Mouse (Mus musculus) c-Kit-negative CD71-positive TER-119-positive erythroid progenitor cells, embryonic 14.5 days (primary cell): Measurements from ENCODE around the gene Sos1.
A peak's percentile ranks its signal among the peaks of the same experiment; 100 is the strongest.

Experiments used
- DNase-seq: peaks from one replicate; pipeline ENCODE4 v3.0.0-alpha.2; 2013; ENCODE audit warnings: low read depth, low spot score

The Sos1 gene

GRCm38 (mm10) chr17:80493891-80494290 is 13.6 kb upstream of the Sos1 start:
- no peak for DNase-seq

DNA sequence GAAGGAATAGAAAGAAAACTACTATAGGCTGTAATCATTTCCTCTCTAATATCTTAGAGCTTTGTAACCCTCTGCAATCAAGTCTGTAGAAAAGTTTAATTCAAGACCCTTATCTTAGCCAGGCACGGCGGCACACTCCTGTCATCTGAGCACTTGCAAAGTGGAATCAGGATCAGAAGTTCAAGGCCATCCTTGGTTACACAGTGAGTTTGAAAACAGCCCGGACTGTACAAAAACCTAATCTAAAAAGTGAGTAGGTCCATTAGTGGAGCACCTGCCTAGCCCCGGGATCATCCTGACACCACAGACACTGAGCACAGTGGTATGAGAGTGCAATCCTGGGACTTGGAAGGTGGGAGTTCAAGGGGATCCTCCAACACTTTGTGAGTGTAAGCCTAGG is 12.6 kb upstream of the Sos1 start:
- no peak for DNase-seq

GRCm38 (mm10) chr17:80492274-80492673 is 12.0 kb upstream of the Sos1 start:
- DNase-seq: no peak

GRCm38 (mm10) chr17:80490166-80490565 is 9.9 kb upstream of the Sos1 start:
- no peak for DNase-seq

DNA sequence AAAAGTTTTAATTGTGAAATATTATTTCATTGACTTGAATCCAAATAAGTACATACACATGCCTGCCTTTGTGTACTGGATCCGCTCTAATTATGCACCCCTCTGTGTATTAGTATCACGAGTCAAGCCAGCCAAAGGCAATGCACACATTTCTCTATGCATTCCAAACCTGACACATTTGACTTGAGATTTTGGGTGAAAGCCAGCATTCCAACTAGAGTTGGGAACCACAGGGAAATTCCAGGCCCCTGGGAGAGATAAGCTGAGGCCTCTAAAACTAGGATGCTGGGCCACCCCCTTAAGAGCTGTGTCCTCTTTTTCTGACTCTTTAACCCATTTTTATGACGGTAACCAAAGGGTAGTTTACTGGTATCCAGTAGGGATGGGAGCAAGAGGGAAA is 8.7 kb upstream of the Sos1 start:
- DNase-seq: no peak

DNA sequence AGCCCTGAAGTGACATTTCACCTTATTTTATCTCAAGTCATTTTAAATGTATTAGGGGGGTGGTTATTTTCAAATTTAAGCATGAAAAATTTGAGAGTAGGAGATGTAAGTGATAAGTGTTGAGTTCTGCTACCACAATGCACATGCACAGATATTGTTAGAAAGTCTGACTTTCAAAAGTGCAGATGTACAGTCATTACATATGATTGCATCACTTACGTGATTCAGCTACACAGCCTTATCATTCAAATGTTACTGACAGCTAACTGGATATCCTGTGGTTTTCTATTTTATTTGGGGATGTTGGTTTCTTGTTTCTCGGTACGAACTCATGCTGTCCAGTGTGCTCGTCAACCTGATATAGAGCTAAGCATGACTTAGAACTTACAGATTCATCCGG is 4.9 kb upstream of the Sos1 start:
- DNase-seq: no peak

GRCm38 (mm10) chr17:80480855-80481224 is 587 bp upstream of the Sos1 start:
- no peak for DNase-seq

DNA sequence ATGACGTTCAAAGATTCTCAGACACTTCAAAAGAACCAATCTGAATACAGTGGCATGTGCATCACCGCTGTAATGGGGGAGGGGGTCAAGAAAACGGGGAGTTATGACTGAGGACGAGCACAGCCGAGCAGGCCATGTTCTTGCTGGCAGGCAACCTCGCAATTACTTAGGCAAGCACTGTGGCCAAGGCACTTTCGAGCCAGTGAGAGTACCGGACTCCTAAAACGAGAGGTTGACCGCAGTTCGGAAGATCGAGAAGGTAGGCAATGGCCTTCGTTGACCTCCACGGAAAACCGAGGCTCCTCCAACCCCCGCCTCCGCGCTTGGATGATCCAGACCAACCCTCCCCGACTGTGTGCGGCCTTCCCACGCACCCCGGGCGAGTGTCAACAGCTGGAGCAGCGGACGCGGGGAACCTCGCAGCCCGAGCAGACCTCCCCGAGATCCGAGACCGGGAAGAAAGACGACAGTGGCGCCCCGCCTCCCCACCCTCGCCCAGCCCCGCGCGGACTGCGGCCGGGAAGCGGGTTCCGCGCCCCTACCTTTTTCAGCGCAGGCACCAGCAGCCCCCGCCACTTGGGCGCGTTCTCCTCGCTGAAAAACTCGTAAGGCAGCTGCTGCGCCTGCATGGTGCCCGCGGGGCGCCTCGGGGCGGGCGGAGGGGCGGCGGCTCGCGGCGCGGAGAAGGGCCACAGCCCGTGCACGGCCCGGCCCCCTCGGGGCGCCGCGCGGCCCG is 790 bp downstream of the Sos1 start:
- DNase-seq: no peak

DNA sequence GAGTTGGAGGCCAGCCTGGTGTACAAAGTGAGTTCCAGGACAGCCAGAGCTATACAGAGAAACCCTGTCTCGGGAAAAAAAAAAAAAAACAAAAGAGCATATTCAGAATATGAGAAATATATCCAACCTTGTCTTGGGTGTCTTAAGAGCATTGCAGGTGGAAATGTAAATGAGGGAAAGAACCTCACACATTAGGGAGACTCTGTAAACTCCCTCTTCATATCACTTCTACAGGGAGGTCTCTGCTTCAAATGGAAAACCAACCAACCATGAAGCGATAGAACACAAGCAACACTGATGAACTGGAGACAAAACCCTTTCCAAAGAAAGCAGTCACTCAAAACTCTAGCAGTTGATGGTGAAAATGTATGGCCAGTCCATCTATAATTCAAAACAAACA is 2.6 kb downstream of the Sos1 start:
- DNase-seq: no peak

- DNase-seq: no peak
Measured at GRCm38 (mm10) chr17:80476496-80476895, 3.8 kb downstream of the Sos1 start.

GRCm38 (mm10) chr17:80471056-80471802 is 9.0 kb downstream of the Sos1 start:
- DNase-seq: no peak

GRCm38 (mm10) chr17:80468417-80468894 is 11.8 kb downstream of the Sos1 start:
- DNase-seq: peak; percentile 49

DNA sequence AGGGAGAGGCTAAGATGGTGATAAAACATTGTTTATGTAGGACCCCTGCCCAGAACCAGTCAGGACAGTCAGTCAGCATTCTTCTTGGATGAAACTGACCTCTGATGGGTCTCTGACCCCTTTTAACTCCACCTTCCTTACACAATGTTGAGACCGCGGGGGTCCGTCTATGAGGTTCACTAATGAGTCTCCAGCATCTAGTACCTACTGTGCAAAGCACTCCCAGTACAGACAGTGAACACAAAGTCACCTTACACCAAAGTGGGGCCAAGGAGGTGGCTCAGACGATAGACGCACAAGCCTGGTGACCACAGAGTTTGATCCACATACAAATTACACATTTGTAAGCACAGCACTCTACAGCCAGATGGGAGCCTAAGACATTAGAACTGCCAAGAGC is 20.0 kb downstream of the Sos1 start:
- no peak for DNase-seq

- DNase-seq: no peak
Measured at GRCm38 (mm10) chr17:80455648-80456047, 24.6 kb downstream of the Sos1 start.

DNA sequence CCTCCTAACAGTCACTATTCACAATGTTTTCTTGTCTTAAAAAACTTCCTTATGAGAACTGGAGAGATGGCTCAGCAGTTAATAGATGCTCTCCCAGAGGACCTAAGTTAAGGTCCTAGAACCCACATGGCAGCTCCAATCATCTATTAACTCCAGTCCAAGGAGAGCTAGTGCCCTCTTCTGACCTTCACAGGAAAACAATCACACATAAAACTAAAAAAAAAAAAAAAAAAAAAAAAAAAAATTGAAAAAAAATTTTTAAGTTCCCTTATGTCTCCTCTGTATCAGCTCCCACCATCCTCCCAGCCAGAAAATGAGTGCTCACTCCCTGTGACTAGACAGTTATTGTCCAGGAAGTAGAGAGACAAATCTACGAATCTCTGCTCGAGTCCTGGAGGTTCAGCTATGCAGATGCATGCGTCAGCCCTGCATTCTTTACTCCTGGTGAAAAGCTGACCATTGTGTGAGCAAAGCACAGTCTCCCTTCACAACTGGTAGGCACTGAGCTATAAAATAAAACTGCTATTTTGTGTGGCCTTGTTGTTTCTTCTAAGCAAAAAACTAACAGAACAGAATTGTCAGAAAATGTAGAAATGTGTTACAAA is 29.7 kb downstream of the Sos1 start:
- no peak for DNase-seq

DNA sequence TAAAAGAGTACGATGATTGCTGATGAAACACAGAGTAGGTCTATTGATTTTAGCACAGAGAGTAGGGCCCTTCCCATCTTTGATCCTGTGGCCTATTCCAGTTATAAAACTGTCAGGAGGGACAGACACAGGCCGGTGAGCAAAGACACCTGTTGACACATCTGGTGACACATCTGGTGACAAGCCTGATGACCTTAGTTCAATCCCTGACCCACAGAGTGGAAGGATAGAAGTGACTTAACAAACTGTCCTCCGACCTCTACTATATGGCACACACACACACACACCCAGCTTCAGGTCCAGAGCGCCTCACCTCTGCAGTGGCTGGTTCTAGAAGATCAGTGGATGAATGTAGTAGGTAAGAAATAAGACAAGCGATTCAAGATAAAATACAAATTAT is 33.8 kb downstream of the Sos1 start:
- no peak for DNase-seq

- no peak for DNase-seq
Measured at GRCm38 (mm10) chr17:80445433-80445832, 34.8 kb downstream of the Sos1 start.

GRCm38 (mm10) chr17:80435680-80436079 is 44.6 kb downstream of the Sos1 start:
- no peak for DNase-seq

DNA sequence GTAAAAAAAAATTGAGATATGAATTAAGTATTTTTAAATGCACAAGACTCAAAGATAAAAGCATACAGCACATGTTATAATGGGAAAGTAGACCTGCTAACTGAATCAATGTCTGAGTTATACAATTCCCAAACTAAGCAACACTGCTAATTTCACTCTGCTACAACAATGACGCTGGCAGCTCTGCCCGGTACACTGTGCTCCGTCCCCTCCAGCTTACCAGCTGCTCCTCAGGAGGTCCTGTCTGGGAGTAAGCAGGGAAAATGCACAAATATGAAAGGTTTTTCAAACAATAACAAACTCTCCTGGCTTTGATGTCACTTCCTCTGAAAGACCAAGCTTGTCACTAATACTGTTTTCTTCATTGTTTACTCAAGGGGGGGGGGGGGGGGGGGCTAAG is 45.8 kb downstream of the Sos1 start:
- no peak for DNase-seq

DNA sequence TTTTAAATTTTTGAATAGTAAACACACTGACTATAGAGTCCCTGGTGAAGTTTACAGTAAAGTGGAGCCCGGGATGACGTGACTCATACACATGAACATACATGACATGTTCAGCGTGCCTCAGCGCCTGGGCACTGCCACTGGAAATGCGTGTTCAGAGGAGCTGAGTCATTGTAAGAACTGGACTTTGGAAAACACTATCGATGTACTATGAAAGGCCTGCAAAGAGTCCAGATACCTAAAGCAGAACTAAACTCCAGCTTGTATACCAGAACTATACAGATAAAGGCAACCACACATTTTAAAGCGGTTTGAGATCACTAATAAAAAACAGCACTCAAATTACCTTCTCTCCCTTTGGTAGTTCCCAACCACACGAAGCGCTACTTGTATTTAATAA is 48.3 kb downstream of the Sos1 start:
- no peak for DNase-seq

GRCm38 (mm10) chr17:80427966-80428365 is 52.3 kb downstream of the Sos1 start:
- DNase-seq: no peak

DNA sequence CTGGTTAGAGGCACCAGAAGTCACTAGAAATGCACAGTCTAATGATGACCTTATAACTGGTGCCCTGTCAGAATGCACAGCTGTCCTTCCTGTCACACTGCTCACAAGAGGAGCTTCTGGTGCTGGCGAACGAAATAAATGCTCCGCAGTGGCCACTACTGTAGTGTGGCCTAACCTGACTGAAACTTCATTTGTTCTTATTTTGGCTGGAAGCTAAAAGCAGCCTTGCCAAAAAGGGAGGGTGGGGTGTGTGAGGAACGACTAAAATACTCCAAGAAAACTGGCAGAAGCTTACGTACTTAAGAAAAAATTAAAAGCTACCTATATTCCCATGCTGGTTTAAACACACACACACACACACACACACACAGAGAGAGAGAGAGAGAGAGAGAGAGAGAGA is 53.4 kb downstream of the Sos1 start:
- no peak for DNase-seq

GRCm38 (mm10) chr17:80426171-80426570 is 54.1 kb downstream of the Sos1 start:
- DNase-seq: no peak
